Mouse (Mus musculus): Measurements from ENCODE around the gene Trabd. TPM values are rescaled to one million over a fixed set of nuclear protein-coding genes. Genes with fewer than 3 reads are reported as not detected.
A peak's percentile ranks its signal among the peaks of the same experiment; 100 is the strongest.

Trabd gene
- polyA plus RNA-seq, 3 experiments from 2014 or later: 22.4 to 43.3 (median 23.9) TPM

DNA sequence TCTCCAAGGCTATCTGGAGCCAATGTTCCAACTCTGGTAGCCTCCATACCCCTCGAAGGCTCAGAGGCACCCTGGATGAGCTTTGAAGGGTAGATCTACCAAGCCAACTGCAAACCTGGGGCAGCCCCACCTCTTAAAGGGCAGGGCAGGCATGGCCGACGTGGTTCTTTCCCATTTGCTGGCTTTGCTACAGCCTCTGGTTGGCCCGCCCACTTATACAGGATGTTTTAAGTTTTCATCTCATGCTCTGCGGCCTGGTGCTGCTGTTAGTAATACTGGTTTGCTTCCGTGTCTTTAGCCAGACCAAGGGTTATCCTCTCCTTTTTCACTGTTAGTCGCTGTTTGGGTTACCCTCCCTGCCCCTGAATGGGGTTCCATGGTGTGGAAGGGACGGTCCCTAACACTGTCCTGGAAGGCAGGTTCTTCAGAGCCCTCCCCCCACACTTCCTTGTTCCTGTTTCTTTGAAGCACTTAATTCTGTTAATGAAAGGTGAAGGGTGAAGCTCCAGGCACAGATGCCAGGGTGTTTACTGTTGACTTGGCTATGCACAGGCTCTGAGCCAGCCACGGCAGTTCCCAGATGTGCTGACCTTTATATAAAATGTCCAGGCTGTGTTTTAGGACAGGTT lies 3.4 kb downstream of the Trabd start:
- ATAC-seq: peak; percentile 89

DNA sequence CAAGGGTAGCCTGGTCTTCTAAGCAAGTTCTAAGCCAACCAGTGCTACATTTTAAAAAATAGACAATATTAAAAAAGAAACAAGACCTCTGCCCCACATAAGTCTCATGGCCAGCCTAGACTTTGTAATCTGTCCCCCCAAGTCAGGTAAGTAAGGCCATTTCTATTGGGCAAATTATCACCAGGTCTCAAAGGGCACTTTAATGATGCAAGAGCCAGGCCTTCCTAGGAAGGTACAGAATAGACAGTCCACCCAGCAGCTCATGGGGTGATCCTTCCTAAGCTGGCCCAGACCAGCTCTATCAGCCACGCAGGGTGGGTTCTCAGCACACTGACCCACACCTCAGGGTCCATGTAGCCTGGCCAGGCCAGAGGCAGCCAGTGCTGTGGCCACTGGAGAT lies 9.0 kb downstream of the Trabd start:
- ATAC-seq: no peak

GRCm38 (mm10) chr15:89084826-89085225 lies 9.9 kb downstream of the Trabd start:
- ATAC-seq: no peak

GRCm38 (mm10) chr15:89088607-89089247 lies 13.8 kb downstream of the Trabd start, which contains the start of gene Selenoo:
Gene Selenoo, plus strand, starts transcription at chr15:89089084.
- peak; percentile 90 for ATAC-seq

GRCm38 (mm10) chr15:89089248-89090051 lies 14.5 kb downstream of the Trabd start:
- ATAC-seq: peak; percentile 5

- no peak for ATAC-seq
Measured at GRCm38 (mm10) chr15:89090662-89091061, 15.7 kb downstream of the Trabd start.

GRCm38 (mm10) chr15:89092181-89092580 lies 17.3 kb downstream of the Trabd start:
- no peak for ATAC-seq

- no peak for ATAC-seq
Measured at GRCm38 (mm10) chr15:89097450-89097849, 22.5 kb downstream of the Trabd start.

- no peak for ATAC-seq
Measured at GRCm38 (mm10) chr15:89098616-89099015, 23.7 kb downstream of the Trabd start.

DNA sequence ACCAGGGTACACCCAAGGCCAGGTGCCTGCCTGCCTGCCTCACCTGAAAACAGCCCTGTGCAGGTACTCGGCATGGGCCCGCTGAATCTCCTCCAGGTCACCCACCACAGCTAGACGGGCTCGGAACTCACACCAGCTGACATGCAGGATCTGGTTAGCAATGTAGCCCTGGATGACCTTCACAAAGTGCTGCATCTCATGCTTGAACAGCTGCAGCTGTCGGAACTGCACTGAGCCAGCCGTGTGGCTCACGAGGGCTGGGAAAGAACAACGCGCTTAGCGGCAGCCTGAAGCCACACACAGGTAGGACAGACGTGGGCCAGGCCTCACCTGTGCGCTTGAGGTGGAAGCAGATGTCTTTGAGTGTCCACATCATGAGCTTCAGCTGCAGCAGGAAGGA lies 25.9 kb downstream of the Trabd start:
- ATAC-seq: no peak

GRCm38 (mm10) chr15:89102646-89103045 lies 27.7 kb downstream of the Trabd start:
- no peak for ATAC-seq

DNA sequence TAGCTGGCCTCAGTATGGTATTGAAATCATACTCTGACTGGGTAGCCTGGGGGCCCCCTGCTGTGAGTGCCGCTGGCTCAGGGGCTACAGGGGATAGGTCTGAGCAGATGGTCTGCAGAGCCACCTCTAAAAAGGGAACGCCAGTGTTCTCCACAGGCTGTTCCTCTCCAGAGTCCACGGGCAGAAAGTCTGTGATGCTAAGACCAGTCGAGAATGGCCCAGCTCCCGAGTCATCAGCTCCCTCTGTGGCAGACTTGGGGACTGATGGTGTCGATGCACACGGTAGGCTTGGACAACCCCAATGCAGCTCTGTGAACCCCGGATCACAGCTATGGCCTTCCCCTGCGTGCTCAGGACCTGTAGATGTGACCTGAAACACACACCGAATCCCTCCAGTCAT lies 29.0 kb downstream of the Trabd start:
- ATAC-seq: no peak

- no peak for ATAC-seq
Measured at GRCm38 (mm10) chr15:89104425-89104824, 29.5 kb downstream of the Trabd start.

GRCm38 (mm10) chr15:89106073-89106472 lies 31.1 kb downstream of the Trabd start:
- ATAC-seq: no peak

DNA sequence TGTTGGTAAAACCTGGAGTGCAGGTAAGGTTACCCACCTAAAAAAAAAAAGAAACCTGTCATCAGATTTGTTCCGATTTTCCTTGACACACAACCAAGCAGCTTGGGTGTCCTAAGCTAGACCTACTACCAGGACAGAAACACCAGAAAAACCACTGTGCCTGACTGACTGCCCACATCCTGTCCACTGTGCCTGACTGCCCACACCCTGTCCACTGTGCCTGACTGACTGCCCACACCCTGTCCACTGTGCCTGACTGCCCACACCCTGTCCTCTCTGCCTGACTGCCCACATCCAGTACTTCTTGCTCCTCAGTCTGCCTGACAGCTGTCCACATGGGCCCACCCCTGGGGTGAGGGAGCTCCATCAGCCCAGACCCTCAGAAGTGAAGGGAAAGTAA lies 32.1 kb downstream of the Trabd start:
- no peak for ATAC-seq

DNA sequence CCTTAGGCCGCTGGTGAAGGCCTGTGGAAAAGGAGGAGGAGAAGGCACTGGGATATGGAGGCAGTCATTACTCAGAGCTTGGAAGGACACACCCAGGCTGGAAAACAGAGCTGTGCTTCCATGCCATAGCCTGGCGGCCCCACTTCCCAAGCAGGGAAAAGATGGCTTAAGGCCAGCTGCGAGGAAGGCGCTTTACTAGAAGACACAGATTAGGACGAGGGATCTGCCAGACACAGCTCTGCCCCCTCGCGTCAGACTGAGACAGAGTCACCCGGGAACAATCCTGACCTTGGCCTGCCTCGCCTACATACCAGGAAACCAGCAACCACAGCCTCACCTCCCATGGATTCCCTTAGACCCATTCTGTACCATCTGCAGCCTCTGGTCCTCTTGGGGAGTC lies 35.2 kb downstream of the Trabd start:
- no peak for ATAC-seq

DNA sequence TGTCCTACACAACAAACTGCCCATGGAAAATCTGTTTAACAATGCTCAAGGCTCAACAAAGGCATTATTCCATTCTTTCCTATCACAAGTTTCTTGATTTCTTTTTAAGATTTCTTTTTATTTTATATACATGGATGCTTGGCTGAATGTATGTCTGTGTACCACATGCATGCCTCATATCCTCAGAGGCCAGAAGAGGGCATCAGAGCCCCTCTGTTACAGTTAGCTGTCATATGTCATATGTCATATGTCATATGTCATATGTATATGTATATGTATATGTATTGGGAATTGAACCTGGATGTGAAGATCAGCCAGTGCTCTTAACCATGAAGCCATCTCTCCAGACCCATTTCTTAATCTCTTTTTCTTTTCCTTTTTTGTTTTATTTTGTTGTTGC lies 43.1 kb downstream of the Trabd start:
- peak; percentile 20 for ATAC-seq

- peak; percentile 84 for ATAC-seq
Measured at GRCm38 (mm10) chr15:89122649-89123366, 47.9 kb downstream of the Trabd start, which contains the start of gene Tubgcp6. Gene Tubgcp6, minus strand, starts transcription at chr15:89123112.

GRCm38 (mm10) chr15:89123595-89123994 lies 48.7 kb downstream of the Trabd start:
- no peak for ATAC-seq

DNA sequence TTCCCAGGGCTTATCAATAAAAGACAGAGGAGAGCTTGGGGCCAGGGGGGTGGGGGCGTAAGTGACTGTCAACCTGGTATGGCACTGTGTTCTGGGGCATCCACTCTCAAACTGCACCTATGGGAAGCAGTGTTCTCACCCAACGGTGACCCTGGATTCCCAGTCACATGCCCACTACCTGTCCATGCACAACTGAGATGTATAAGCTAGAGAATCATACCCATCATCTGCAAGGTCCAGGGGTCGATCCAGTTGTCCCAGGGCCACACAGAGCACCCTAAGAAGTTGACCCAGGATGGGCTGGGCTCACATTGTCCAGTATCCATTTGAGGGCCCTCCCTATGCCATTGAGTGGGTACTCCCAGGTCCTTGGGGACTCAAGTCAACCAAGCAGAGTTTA lies 49.4 kb downstream of the Trabd start:
- ATAC-seq: no peak

- ATAC-seq: no peak
Measured at GRCm38 (mm10) chr15:89125351-89125750, 50.4 kb downstream of the Trabd start.

- no peak for ATAC-seq
Measured at GRCm38 (mm10) chr15:89126622-89127021, 51.7 kb downstream of the Trabd start.

All from inflammation-experienced regulatory T-cells, adult 6 months (primary cell).